Mouse (Mus musculus) cortical plate, adult 2 months (tissue): ENCODE data around the gene Sorbs1.

Experiments used
- CTCF ChIP-seq: fragments of 200-500 bp; IDR thresholded peaks from 2 replicates; pipeline ENCODE4 v1.5.1; 2011; ENCODE audit warnings: mild to moderate bottlenecking, control low read depth, low read length; ENCODE audit not compliant: insufficient read depth; ENCODE audit errors: extremely low read depth
- POLR2A ChIP-seq: fragments of 200-500 bp; IDR thresholded peaks from 2 replicates; pipeline ENCODE4 v1.6.1; 2011; ENCODE audit warnings: mild to moderate bottlenecking, low read length, control low read depth; ENCODE audit not compliant: insufficient read depth; ENCODE audit errors: extremely low read depth

DNA sequence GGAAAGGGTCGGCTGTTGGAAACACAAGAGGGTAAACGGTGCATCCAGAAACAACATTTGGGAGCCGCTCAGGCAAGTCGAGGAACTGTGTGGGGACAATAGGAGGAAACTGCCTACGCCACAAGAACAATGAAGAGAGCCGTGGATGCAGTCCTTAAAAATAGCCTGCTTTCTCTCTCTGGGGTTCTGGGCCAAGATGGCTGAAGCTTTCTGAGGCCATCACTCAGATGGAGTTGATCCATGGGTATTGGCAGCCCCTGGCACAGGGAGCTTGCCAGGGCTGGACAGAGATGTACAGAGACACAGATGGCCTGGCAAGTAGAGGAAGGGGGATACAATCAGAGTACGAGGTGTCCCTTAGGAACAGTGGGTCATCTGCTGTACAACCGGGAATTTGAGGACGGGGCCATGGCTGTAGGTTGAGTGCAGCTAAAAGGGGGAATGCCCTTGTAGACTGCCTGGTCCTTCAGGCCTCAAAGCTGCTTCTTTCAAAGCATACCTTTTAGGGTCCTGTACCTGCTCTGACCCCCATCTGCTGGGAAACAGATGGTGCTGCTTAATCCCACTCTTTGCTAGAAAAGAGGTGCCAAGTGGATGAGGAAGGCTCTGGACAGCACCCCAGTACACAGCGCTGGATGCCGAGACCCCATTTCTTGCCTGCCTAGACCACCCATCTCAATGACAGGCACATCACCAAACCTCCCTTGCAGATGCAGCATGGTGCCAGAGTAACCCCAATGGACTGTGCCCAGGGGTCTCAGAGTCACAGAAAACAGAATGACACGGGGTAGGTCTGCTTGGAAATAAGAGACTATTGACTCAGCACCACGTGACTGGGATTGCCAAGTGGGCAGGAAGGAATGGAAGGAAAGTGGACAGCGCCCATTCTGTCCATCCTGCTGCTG, 117.6 kb downstream of the Sorbs1 start:
- TF ChIP-seq POLR2A = no peak
- TF ChIP-seq CTCF = no peak
